Mouse (Mus musculus) neural tube, embryonic 14.5 days (tissue): ENCODE data around the gene Aebp2. TPM values are rescaled to one million over a fixed set of nuclear protein-coding genes. Genes with fewer than 3 reads are reported as not detected.
"Not testable (repeated sequence)": the region's sequence is repeated elsewhere in the genome, so short reads cannot be mapped to it uniquely, and the experiment has no call there.

Source experiments
- ATAC-seq: fragments of 200-750 bp; cut with Nextera tagmentation; 2 replicates; pipeline ENCODE4 v1.8.0; 2017; ENCODE audit warnings: low read depth, mild to moderate bottlenecking, moderate TSS enrichment, moderate library complexity
- H3K27ac ChIP-seq: fragments of 300-500 bp; sonication (generic); 2 replicates; pipeline ENCODE4 v1.5.1; 2014; ENCODE audit warnings: low read depth, mild to moderate bottlenecking, control low read depth, low read length, moderate library complexity, mixed read lengths
- H3K27me3 ChIP-seq: fragments of 300-500 bp; sonication (generic); 2 replicates; pipeline ENCODE4 v1.6.1; 2014; ENCODE audit warnings: low read length; ENCODE audit not compliant: control insufficient read depth, insufficient read depth
- H3K36me3 ChIP-seq: fragments of 300-500 bp; sonication (generic); 2 replicates; pipeline ENCODE4 v1.6.1; 2014; ENCODE audit warnings: low read length, mixed read lengths; ENCODE audit not compliant: control insufficient read depth, insufficient read depth
- H3K4me1 ChIP-seq: fragments of 300-500 bp; sonication (generic); 2 replicates; pipeline ENCODE4 v1.6.1; 2014; ENCODE audit warnings: low read length; ENCODE audit not compliant: control insufficient read depth, insufficient read depth
- H3K4me2 ChIP-seq: fragments of 300-500 bp; sonication (generic); 2 replicates; pipeline ENCODE4 v1.6.1; 2014; ENCODE audit warnings: mild to moderate bottlenecking, low read depth, low read length, control low read depth
- H3K4me3 ChIP-seq: fragments of 300-500 bp; sonication (generic); 2 replicates; pipeline ENCODE4 v1.5.1; 2014; ENCODE audit warnings: low read depth, low read length, control low read depth, mixed read lengths
- H3K9ac ChIP-seq: fragments of 300-500 bp; sonication (generic); replicated peaks from 2 replicates; pipeline ENCODE4 v1.6.1; 2014; ENCODE audit warnings: low read depth, mild to moderate bottlenecking, control low read depth, low read length, mixed read lengths
- H3K9me3 ChIP-seq: fragments of 300-500 bp; sonication (generic); 2 replicates; pipeline ENCODE4 v1.6.1; 2016; ENCODE audit warnings: low read length; ENCODE audit not compliant: control insufficient read depth
- WGBS: fragments of 180-500 bp; shearing (Covaris S2); extraction: QIAGEN DNeasy Blood & Tissue Kit; methylation state at CpG from one replicate; pipeline ENCODE4 v1.1.7; 2014; 5-methylcytosine and 5-hydroxymethylcytosine counted together
- polyA plus RNA-seq: library from polyadenylated mRNA; unstranded; fragments of >200 nt; fragmentation: Nextera tagmentation; extraction: Ambion mirVana; gene quantifications from 2 replicates; pipeline ENCODE4 v1.2.1, GENCODE M21; 2014

Gene Aebp2
- polyA plus RNA-seq: 12.2 and 12.8 TPM in 2 replicates

GRCm38 (mm10) chr6:140622391-140623225, at the start of gene Aebp2:
Aebp2 (plus strand) TSS chr6:140622663.
- H3K4me1 ChIP-seq: peaks cover 21% of the 10 kb centered on the region
- H3K4me2 ChIP-seq: peak within 1 kb of the TSS; percentile 63
- H3K27ac ChIP-seq: peak within 1 kb of the TSS; percentile 96
- H3K9me3 ChIP-seq: no peaks in the 10 kb centered on the region
- H3K27me3 ChIP-seq: 0 out of 2 replicates have a peak, but pooled peaks cover 2% of the 10 kb centered on the region
- peak; percentile 3; the same call in 1 of the 2 replicates for ATAC-seq
- H3K36me3 ChIP-seq: no peaks in the 10 kb centered on the region
- peak within 1 kb of the TSS; percentile 96 for H3K4me3 ChIP-seq
- H3K9ac ChIP-seq: peak within 1 kb of the TSS; percentile 95
- WGBS: 46% methylated on average over 30 of the region's 30 CpGs

- Histone ChIP-seq H3K4me1 (no peaks in the 10 kb centered on the region), H3K9me3 (no peaks in the 10 kb centered on the region), H3K4me2 (no peak overlapping the region), H3K4me3 (no peak overlapping the region), H3K9ac (no peak overlapping the region), H3K27me3 (no peaks in the 10 kb centered on the region), H3K27ac (no peak overlapping the region), H3K36me3 (peaks cover 41% of the 10 kb centered on the region)
- WGBS: 92% methylated on average over 3 of the region's 3 CpGs
- ATAC-seq: no peak
These were observed 47.5 kb upstream of the Aebp2 start for GRCm38 (mm10) chr6:140574943-140575342.

- WGBS: 86% methylated on average over 8 of the region's 8 CpGs
- Histone ChIP-seq H3K27ac (no peak overlapping the region), H3K4me1 (no peaks in the 10 kb centered on the region), H3K9ac (no peak overlapping the region), H3K36me3 (peaks cover 38% of the 10 kb centered on the region), H3K4me2 (no peak overlapping the region), H3K4me3 (no peak overlapping the region), H3K27me3 (no peaks in the 10 kb centered on the region), H3K9me3 (no peaks in the 10 kb centered on the region)
- no peak for ATAC-seq
These were observed 46.3 kb upstream of the Aebp2 start for GRCm38 (mm10) chr6:140576133-140576532.

GRCm38 (mm10) chr6:140576961-140577821, 45.3 kb upstream of the Aebp2 start:
- no peak for ATAC-seq
- Histone ChIP-seq H3K4me2 (no peak overlapping the region), H3K9ac (no peak overlapping the region), H3K9me3 (no peaks in the 10 kb centered on the region), H3K4me3 (no peak overlapping the region), H3K27ac (no peak overlapping the region), H3K27me3 (no peaks in the 10 kb centered on the region), H3K36me3 (peaks cover 34% of the 10 kb centered on the region), H3K4me1 (no peaks in the 10 kb centered on the region)
- 77% methylated on average over 18 of the region's 18 CpGs for WGBS

- ATAC-seq: no peak
- no peak overlapping the region for H3K9ac ChIP-seq
- no peak overlapping the region for H3K27ac ChIP-seq
- no peak overlapping the region for H3K4me3 ChIP-seq
- WGBS: 92% methylated on average over 4 of the region's 4 CpGs
- no peaks in the 10 kb centered on the region for H3K9me3 ChIP-seq
- no peaks in the 10 kb centered on the region for H3K27me3 ChIP-seq
- H3K4me1 ChIP-seq: no peaks in the 10 kb centered on the region
- H3K36me3 ChIP-seq: peaks cover 30% of the 10 kb centered on the region
- H3K4me2 ChIP-seq: no peak overlapping the region
These were observed 44.7 kb upstream of the Aebp2 start for GRCm38 (mm10) chr6:140577822-140578170.

- not testable (repeated sequence) for H3K27me3 ChIP-seq, H3K4me1 ChIP-seq, H3K9ac ChIP-seq, H3K27ac ChIP-seq, H3K4me2 ChIP-seq, H3K4me3 ChIP-seq, H3K9me3 ChIP-seq, ATAC-seq
- peaks cover 24% of the 10 kb centered on the region for H3K36me3 ChIP-seq
These were observed 43.5 kb upstream of the Aebp2 start for GRCm38 (mm10) chr6:140578985-140579384.

- WGBS: 92% methylated on average over 4 of the region's 4 CpGs
These were observed 42.3 kb upstream of the Aebp2 start for GRCm38 (mm10) chr6:140580170-140580569.

GRCm38 (mm10) chr6:140586714-140587259, 35.7 kb upstream of the Aebp2 start:
- no peaks in the 10 kb centered on the region for H3K9me3 ChIP-seq
- H3K27me3 ChIP-seq: no peaks in the 10 kb centered on the region
- H3K36me3 ChIP-seq: peaks cover 47% of the 10 kb centered on the region
- ATAC-seq: no peak
- WGBS: 92% methylated on average over 8 of the region's 8 CpGs
- H3K4me3 ChIP-seq: no peak overlapping the region
- no peak overlapping the region for H3K4me2 ChIP-seq
- no peak overlapping the region for H3K27ac ChIP-seq
- no peaks in the 10 kb centered on the region for H3K4me1 ChIP-seq
- no peak overlapping the region for H3K9ac ChIP-seq

More at GRCm38 (mm10) chr6:140580170-140580569, 42.3 kb upstream of the Aebp2 start:
- Histone ChIP-seq H3K9ac (no peak overlapping the region), H3K4me1 (no peaks in the 10 kb centered on the region), H3K4me3 (no peak overlapping the region), H3K27me3 (no peaks in the 10 kb centered on the region), H3K27ac (no peak overlapping the region), H3K9me3 (no peaks in the 10 kb centered on the region), H3K36me3 (peaks cover 16% of the 10 kb centered on the region; the same call in 1 of the 2 replicates), H3K4me2 (no peak overlapping the region)
- no peak for ATAC-seq
